Mouse (Mus musculus) layer of hippocampus, postnatal 25 days (tissue): ENCODE data around the gene Crtac1. TPM values are rescaled to one million over a fixed set of nuclear protein-coding genes. Genes with fewer than 3 reads are reported as not detected.
A peak's percentile ranks its signal among the peaks of the same experiment; 100 is the strongest.

ENCODE experiments used
- DNase-seq, 2 experiments: peaks; one replicate each; pipeline ENCODE4 v3.0.0; 2022; ENCODE audit warnings: mixed read lengths in 2 of 2, low spot score in 1 of 2; ENCODE audit errors: extremely low spot score in 1 of 2
- total RNA-seq, 2 experiments: library from RNA; stranded (reverse); gene quantifications; 2 replicates each; pipeline ENCODE4 v1.2.3; 2021

The Crtac1 gene
- 100 to 1,000 TPM in 1 of 2 experiments, 10 to 100 TPM in 1; 82.9 to 105 TPM for total RNA-seq

DNA sequence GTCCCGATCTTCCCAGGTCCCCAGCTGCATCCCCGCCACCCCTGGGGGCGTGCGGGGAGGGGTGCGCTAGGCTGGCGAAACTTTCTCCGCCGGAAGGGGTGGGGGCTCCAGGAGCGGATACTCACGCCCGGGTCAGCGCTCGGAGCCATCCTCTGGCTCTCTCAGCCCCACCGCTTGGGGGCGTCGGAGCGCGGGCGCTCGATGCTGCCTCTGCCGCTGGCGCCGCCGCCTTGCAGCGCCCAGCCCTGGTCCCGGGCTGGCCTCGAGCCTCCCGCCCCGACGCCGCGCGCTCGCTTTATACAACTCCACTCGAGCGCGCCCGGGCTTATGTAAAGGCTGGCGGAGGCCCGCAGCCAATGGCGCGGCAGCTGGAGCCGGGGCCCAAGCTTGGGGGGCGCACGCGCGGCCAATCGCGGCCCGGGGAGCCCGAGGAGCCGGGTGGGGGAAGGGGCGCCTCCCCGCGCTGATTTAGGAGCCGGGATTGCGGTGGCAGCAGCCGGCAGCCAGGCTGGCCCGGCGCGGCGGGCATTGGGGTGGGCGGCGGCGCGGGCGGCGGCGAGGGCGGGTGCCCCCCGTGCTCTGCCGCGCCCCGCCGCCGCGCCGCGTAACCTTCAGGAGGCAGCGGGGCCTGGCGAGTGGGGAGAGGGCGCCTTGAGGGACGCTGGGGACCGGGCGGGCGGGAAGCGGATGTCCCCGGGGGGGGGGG, at the start of gene Crtac1:
TSS of gene Crtac1 (minus strand) at position 299 of the 706 bp plus-strand sequence.
- DNase-seq, result peak; percentile 77 to 80

DNA sequence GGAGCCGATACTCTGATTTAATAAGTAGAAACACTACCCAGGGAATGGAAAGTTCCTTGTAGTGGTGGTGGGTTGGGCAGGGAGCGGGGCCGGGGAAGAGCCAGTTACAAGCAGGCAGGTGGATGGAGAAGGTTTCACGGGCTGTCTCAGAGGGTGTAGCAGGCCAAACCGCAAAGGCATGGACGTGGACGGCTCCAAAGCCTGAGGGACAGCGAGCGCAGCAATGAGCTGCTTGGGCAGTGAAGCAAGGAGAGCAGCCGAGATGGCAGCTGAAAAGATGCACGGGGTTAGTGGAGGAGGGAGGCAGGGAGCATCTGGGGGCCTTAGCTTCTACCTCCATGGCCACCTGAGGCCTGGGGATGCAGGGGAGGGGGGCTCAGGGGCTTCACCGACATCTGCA, 46.7 kb upstream of the Crtac1 start:
- no peak for DNase-seq

DNA sequence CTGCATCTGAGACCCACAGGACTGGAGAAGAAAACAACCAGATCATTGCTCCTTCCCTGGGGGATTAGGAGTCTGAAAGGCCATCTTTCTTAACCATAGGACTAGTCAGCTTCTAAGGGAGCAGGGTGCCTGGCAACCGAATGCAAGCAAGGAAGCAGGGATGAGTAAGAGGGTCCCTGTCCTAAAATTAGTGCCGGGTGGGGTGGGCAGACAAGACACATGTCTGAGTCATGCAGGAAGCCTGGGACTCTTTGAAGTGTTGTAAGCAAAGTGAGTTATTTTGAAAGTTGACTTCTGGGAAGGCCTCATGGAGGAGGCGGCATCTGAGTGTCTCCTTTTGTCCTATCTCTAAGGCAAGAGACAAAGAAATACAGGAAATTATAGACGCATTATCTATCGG, 46.2 kb upstream of the Crtac1 start:
- no peak for DNase-seq

DNA sequence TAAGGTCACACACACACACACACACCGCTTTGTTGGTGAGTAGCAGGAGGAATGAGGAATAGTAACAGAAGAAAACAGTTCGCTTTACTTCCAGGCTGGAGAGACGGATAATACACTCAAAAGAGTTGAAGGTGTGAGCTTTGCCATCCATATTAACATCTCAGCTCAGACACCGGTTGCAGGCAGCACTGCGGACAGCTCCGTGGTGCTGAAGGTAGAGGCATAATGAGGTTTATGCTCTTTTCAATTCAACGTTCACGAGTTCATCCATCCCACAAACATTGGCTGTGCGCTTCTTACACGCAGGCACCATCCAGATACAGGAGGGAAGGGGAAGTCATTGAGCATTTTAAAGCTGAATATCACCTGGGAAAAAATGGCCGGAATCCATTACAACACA, 41.2 kb upstream of the Crtac1 start:
- no peak for DNase-seq

DNA sequence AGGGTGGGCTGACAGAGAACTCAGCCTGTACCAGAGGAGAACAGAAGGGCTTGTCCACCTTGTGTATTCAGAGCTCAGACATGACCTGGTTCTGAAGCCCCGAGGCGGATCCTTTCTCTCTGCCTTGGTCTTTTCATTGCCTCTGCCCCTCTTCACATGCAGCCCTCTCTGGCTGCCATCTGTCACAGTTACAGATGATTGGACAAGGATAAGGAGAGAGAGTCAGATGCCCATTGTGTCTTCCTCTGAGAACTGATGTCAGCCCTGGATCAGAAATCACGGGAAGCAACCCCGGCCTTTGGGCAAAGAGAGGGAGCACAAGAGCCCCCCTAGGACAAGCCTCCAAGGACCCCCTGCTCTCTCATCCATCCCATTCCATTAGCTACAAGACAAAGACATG, 40.0 kb upstream of the Crtac1 start:
- no peak for DNase-seq

DNA sequence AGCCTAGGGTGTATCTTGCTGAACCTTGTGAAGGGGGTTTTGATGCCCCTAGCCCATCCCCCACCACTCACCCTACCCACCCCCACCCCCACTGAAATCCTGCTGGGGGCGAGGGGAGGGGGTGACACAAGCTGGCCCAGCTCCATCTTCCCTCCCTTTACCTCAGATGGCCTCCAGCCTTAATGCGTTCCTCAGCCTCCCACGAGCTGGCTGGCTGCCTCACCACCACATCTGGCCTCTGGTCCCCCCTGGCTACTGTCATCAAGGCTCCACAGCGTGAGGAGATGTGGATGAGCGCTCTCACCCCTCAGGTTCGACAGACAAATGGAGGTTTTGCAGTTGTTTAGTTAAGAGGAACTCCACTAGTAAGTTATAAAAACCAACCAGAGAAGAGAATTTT, 30.3 kb upstream of the Crtac1 start:
- DNase-seq, result no peak

DNA sequence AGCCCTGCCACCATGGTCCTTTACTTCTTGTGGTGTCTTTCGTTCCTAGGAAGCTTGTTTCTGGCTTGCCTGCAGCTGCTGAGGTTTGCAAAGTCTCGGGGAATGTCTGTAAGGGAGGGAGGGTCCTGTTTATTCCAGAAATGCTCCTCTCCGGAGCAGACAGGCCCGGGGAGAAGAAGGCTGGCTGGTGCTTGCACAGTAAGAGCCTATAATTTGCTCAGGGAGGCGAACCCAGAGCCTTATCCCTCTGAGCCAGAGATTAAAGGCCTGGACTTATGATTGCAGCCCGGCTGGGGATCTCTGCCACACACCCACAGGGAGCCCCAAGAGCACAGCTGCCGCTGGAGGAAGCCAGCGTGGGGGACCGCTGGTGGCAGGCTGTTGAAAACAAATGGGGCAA, 29.8 kb upstream of the Crtac1 start:
- no peak for DNase-seq

DNA sequence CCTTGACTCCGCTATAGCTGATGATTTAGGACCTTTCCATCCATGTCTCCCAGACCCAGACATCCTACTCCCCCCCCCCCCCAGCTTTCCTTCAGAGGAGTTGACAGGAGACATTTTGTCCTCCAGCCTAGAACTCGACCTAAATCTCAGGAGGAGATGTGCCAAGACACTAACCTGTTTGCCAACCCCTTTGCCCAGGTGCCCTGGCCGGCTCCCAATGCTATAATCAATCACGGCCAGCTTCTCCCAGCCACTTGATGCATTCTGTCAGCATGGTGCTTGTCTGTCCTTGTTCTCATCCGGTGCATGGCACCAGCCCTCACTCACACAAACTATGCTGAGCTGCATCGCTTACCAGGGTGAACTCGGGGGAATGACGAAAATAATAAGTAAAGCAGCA, 27.9 kb upstream of the Crtac1 start:
- DNase-seq, result no peak

DNA sequence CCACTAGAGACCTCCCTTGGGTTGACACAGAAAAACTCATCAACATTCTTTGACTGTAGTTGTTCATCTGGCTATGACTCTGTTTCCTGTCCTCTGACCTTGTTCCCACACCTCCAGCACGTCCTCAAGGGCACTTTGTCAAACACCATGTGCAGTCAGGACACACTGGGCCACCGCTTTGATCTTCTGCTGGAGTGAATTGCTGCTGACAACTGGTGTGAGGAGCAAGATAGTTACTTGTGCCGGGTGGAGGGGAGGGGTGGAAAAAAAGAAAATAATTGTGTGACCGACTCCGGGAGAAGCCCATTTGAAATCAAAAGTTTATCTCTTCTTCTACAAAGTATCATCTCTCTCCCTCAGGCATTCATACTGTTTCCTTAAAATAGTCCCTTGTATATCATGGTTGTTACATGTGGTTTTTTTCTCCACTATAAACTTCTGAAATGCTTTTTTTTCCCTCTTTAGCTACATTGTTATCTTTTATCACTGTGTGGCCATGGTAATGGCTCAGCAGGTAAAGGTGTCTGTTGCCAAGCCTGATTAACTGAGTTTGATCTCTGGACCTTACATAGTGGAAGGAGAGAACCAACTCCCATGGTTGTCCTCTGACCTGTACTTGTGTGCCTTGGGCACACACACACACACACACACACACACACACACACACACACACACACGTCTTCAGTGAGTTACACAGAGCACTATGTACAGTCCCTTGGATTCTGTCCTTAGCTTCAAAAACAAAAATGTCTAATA, 23.1 kb upstream of the Crtac1 start:
- no peak for DNase-seq

DNA sequence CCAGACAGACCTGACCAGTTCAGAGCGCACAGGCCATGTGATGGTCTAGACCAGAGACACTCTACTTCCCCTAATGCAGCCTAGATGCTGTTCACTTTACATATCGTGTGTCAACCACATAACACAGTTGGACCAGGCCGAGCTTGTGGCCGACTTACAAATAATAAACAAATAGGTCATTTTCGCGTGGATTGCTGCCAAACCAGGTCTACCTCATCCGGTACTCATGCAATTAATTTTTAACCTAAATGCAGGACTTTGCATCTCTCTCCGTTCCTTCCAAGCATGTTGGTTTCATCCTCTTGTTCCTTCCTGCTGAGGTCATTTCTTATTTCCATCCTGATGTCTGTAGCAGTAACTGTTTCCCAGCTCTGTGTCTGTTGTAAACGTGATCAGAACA, 22.4 kb upstream of the Crtac1 start:
- DNase-seq, result no peak

DNA sequence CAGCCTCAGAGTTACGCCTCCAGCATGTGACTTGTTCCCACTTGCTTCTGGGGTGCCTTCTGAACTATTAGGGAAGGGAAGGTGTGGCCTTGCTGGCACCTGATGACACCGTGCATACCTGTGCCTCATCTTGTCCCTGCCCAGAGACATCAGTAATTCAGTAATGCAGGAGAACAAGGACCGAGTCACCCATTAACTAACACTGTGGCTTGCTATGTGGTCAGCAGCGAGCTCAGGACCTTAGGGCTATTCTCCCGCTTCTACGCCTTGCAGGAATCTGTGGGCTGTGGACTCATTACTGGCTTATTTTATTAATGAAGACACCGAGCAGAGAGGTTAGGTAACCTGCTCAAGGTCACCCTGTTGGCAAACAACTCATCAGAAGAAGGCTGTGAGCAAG, 21.0 kb upstream of the Crtac1 start:
- DNase-seq, result no peak

DNA sequence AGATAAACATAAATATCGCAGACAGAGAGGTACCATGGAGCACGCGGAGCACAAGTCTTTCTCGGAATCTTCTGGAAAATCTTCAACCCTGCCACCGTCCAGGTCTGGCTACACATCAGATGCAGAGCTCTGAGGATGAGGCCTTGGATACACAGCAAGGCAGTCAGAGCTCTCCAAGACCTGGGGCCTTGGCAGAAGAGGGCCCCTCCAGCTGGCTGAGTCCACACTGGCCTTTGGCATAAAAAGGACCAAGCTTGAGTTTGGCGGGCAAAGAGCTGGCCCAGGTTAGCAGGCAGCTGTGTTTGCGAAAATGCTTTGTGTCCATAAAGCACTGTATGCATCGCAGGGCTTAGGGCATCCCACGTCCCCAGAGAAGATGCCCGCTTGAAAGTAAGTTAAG, 17.0 kb upstream of the Crtac1 start:
- no peak for DNase-seq

DNA sequence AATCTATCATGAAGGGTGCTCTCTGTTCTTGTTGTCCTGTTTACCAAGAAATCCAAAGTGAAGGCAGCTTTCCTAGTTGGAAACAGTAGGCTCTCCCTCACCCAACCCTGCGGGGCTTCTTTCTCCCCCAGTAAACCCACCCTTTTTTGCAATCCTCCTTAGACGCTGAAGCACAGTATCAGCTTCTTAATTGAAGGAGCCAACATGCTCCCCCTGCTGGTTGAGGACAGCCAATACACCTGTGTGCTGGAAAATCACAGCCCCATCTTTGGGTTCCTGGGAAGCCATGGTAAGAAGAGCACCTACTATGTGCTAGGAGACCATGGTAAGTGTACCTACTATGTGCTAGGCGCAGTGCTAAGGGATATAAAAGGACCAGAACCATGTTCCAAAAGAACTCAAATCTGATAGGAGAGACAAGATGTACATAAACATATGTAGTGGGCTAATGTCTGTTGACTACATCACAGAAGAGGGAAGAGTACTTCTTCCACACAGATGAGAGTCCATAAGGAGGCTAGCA, 12.4 kb upstream of the Crtac1 start:
- DNase-seq, result peak in 1 of 2 experiments; percentile 40

DNA sequence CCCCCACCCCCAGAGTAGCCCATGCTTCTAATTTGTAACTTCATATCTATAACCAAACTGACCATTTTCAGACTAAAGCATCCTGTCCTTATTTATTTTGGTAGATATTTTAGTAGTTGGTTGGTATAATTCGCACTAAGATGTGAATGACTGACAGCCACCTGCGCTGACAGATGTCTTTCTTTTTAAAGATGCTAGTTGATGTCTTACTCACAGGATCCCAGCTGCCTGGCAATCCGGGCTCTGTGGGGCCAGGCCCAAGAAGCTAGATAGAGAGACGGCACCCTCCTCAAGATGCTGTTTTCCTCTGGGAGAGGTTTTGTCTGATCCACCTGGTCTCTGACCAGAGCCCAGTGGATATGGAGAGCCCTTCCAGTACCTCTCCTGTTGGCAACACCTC, 11.7 kb upstream of the Crtac1 start:
- DNase-seq, result no peak

DNA sequence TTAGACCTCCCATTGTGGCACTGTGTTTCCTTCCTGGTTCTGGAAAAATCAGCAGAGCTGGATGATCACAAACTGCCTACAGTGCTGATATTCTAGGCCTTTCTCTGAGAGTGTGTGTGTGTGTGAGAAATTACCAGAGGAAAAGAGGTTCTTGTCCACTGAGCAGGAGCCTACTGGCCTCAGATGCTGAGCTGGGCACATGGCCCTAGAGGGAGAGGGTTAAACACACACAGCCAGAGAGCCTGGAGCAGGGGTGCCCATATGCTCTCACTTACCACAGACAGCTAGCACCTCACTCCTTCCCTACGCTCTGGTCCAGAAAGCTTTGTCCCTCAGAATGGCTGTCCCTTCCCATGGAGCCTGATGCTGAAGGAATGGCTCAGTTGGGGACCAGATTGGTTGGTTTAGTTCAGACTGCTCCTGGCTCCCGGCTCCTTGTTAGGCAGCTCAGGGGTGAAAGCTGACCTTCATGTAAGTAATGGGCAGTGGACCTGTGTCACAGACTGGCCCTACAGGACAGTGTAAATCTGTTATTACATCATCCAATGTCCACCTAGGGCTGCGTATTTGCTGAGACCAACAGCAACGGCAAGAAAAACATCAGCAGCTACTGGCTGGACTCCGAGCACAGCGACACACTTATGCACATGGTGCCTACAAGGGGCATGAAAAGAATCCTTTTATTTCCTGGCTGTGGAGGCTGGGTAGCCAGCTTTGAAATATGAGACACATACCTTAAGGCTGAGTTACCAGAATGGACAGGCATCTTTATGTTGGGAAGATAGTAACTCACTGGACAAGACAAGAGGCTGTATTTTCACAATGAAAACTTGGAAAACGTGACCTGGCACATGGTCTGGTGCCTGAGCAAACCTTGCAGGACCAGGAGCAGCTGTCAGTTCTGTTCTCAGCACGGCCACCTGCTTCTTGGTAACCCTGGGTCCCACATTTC, 10.9 kb upstream of the Crtac1 start:
- no peak for DNase-seq

DNA sequence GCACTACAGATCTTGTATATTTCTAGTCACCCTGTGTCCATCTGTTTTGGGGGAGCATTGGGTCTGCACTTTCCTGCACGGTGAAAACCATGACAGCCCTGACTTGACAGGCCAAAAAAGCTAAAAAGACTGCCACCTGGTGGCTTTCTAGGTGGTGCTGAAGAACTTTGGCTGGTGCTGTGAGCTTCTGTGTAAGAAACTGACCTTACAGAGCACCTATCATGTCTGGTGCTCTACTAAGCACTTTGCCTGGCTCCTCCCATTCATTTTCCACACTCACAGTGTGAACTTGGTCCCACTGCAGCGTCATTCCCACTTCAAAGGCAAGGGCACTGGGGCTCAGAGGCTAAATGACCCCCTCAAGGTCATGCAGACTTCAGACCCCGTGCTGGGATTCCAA, 8.5 kb upstream of the Crtac1 start:
- peak in 1 of 2 experiments; percentile 38 for DNase-seq

DNA sequence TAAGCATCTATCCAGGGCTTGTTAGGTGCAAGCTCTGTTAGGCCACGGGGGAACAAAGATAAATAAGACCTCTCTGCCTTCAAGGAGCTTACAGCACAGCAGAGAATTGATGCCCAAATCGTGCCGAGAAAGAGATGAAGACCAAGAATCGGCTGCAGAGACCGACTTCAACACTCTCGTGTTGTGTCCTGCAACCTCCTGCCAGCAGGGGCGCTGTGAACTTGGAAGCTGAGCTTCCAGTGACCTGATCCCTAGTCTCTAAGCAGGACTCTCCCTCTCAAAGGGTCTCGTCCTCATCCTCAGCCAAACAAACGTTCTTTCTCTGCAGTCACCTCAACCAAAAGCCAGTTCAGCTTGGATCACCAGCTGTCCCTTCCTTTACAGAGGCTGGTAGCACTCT, 7.8 kb upstream of the Crtac1 start:
- no peak for DNase-seq

DNA sequence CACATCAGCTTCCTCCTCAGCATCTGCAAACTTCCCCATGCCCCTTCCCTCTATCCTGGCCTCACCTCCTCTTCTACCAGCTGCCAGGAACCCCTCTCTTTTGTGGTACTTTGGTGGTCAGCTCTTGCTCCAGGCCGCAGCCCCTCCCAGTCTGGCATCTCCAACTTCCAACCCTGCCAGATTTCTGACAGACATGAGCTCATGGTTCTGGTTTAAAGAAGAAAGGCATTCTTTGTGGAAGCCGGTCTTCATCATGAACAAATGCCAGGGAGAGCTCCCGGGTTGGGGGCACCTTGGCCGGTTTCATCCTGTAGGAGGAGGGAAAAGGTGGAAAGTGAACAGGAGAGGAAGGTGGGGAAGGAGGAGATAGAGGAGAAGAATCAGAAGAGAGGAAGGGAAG, 4.0 kb upstream of the Crtac1 start:
- DNase-seq, result no peak

DNA sequence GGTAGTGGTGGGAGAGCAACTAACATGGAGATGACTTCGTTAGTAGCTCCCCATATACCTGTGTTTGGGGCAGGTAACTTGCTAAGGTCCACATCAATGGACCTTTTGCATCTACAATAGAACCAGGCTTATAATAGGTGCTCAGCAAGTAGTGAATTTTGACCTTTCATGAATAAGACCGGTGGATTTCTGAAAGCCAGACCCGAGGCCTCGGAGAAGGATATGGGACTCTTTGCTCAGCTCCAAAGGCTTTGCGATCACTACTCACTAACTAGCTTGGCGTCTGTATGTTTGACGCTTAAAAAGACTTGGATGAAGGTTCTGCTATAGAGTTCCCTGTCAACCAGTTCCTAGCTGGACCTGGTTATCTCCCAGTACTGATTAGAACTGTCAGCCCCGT, 1.2 kb upstream of the Crtac1 start:
- no peak for DNase-seq

DNA sequence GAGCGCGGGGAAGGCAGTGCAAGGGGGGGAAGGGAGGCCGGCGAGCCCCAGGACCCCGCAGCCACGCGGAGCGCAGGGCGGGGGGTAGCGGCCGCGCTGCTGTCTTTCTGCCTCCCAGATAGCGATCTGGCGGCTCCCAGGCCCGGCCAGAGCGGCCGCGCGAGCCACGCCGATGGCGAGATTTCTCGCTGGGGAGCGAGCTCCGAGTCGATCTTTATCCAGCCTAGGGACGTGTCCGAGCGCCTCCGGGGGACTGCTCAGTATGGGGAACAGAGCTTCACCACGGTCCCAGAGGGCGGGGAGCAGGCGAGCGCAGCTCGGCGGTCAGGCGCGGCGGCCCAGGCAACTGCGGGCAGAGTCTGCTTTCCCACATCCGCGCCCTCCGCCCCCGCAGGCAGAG, 608 bp upstream of the Crtac1 start:
- peak; percentile 31 to 51 for DNase-seq

DNA sequence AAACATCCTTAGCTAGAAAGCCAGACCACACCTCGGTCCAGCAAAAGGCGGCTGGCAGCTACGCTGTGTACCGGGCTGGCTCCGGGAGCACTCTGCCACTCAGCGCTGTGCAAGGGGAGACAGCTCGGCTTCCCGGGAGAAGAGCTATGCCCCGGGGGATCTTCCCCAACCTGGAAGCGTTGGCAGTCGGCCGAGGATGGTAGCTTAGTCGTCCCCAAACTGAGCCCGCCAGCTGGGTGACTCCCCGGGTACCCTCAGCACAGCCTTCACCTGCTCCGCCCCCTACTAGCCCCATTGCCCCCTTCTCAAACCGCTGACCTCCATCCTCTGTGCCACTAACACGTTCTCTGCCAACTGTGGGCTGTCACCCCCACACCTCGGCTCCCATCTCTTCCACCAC, 602 bp downstream of the Crtac1 start:
- DNase-seq, result peak; percentile 36 to 40
